Mouse (Mus musculus): ENCODE data around the gene Rft1.

GRCm38 (mm10) chr14:30699656-30700055 is 45.5 kb downstream of the Rft1 start:
- TF ChIP-seq HCFC1 (IDR thresholded peaks at IDR 0.05; ENCODE audit: borderline replicate concordance, insufficient read depth, low read length) (no peak), ZNF384 (IDR thresholded peaks at IDR 0.05; ENCODE audit: low read depth, low read length) (no peak)

All from ES-E14 (cell line).